Mouse (Mus musculus) mesoderm, embryonic 11.5 days (tissue): ENCODE data around the gene Gm3298.
"Not testable (repeated sequence)": the region's sequence is repeated elsewhere in the genome, so short reads cannot be mapped to it uniquely, and the experiment has no call there.

Experiments
- DNase-seq: peaks from one replicate; pipeline ENCODE4 v3.0.0-alpha.2; 2012; ENCODE audit warnings: low read depth, low spot score

Gene Gm3298

GRCm38 (mm10) chr14:5015591-5015990 is at the start of gene Gm3298:
Gene Gm3298, plus strand, starts transcription at chr14:5015891.
- not testable (repeated sequence) for DNase-seq

GRCm38 (mm10) chr14:4983635-4984034 is 32.1 kb upstream of the Gm3298 start, which contains the start of gene Gm8297:
Gene Gm8297, plus strand, starts transcription at chr14:4983935.
- DNase-seq = not testable (repeated sequence)

- not testable (repeated sequence) for DNase-seq
Observed at GRCm38 (mm10) chr14:5050329-5050728, 34.6 kb downstream of the Gm3298 start, which contains the start of gene 4930555G01Rik. Gene 4930555G01Rik, plus strand, starts transcription at chr14:5050629.
